Mouse (Mus musculus) gastrocnemius, adult 18-20 months (tissue): ENCODE data around the gene Got2. TPM values are rescaled to one million over a fixed set of nuclear protein-coding genes. Genes with fewer than 3 reads are reported as not detected.

Experiments
- DNase-seq: peaks from one replicate; pipeline ENCODE4 v3.0.0; 2021; ENCODE audit warnings: low spot score
- total RNA-seq, 2 experiments: library from RNA; stranded (reverse); gene quantifications; 2 replicates each; pipeline ENCODE4 v1.2.3; 2021

Got2 gene
- total RNA-seq, 2 experiments from 2014 or later, result 390 to 437 TPM

GRCm38 (mm10) chr8:95822096-95822495 is 66.3 kb downstream of the Got2 start:
- DNase-seq, result no peak

- no peak for DNase-seq
These were observed 67.1 kb downstream of the Got2 start for GRCm38 (mm10) chr8:95821266-95821665.

GRCm38 (mm10) chr8:95818211-95818610 is 70.1 kb downstream of the Got2 start:
- DNase-seq, result peak; percentile 13

GRCm38 (mm10) chr8:95817597-95817996 is 70.8 kb downstream of the Got2 start:
- DNase-seq, result no peak

- no peak for DNase-seq
These were observed 72.2 kb downstream of the Got2 start for GRCm38 (mm10) chr8:95816044-95816708.

Other genes starting within 250 kb of the Got2 start
- gene Ndrg4, start 211.6 kb downstream of the Got2 start, total RNA-seq, result 1 to 10 TPM; 3.8 to 6.2 TPM
- gene Setd6, start 172.7 kb downstream of the Got2 start, total RNA-seq, result 10 to 100 TPM; 13.5 to 15.6 TPM
- 10 to 100 TPM; 63.3 to 67.2 TPM for gene Cnot1, start 81.1 kb downstream of the Got2 start, total RNA-seq
- gene Sap18b, start 63.2 kb downstream of the Got2 start, total RNA-seq, result 10 to 100 TPM; 85.3 to 91.9 TPM
- gene Slc38a7, start 35.0 kb downstream of the Got2 start, total RNA-seq, result 1 to 10 TPM; 5.5 to 5.8 TPM